In the genomic region with DNA sequence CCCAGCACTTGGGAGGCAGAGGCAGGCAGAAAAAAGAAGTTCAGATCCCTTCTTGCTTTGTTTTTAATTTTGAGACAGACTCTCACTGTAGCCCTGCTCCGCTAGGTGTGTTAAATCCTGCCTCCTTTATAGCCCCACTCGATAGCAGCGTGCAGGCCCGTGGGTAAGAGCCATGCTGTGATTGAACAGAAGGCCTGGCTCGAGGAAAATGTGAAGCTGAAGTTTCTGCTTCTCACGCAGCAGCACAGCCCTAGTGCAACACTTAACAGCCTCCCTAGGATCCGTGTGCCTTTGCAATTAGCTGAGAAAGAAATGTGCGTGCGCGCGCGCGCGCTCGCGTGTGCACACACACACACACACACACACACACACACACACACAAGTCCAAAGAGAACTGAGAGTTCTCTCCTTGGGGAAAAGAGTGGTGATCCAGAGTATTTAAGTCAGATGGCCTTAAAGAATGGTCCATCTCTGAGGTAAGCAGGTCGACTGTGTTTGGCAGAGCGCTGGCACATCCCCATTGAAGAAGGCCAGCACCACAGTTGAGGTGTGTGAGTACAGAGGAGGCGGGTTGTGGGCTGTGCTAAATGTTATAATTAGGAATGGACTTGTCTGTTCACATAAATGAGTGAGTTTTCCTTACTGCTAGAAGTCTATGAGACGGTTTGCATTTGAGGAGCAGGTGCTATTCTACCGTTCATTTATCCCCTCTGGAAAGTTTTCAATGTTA, we compare ENCODE assay signal across 27 mouse cellular contexts. TPM values are rescaled to one million over a fixed set of nuclear protein-coding genes. Genes with fewer than 3 reads are reported as not detected.
DNase-seq lines count a peak whose midpoint lies in the region; ATAC-seq lines count a peak whose summit lies in the region.
"Had no signal": no experiment of that assay in that cellular context is flagged by ENCODE, and none has a peak within 500 bp of the region (broad histone marks: within the 10 kb centered on the region; RNA-seq: fewer than 3 reads in every experiment).

No protein-coding gene starts in this region.

- no peak for ATAC-seq in forebrain, embryonic 15.5 days (replicated peaks)
- ATAC-seq in forebrain, embryonic 11.5 days (replicated peaks; ENCODE audit: low FRiP score): no peak
- ATAC-seq in hindbrain, embryonic 15.5 days (ENCODE audit: low FRiP score, low read depth): no peak
- ATAC-seq in hindbrain, embryonic 11.5 days (ENCODE audit: low FRiP score): no peak
- no peak for ATAC-seq in kidney, embryonic 14.5 days (ENCODE audit: low FRiP score, low TSS enrichment)
- ATAC-seq: activated CD4-positive, CD25-positive, alpha-beta regulatory T cell, adult 4 months had no signal

- peak overlapping the region; percentile 34; the same call in 1 of the 2 replicates for H3K27ac ChIP-seq in forebrain, embryonic 15.5 days (replicated peaks)
- H3K27ac ChIP-seq in forebrain, embryonic 11.5 days (ENCODE audit: low read depth, low read length): no peak overlapping the region
- 0 out of 2 replicates have a peak overlapping the region, but pooled peaks have one; percentile 5 for H3K27ac ChIP-seq in hindbrain, embryonic 15.5 days (replicated peaks)
- no peak overlapping the region for H3K27ac ChIP-seq in hindbrain, embryonic 11.5 days (ENCODE audit: low read depth, low read length)
- no peak overlapping the region for H3K27ac ChIP-seq in kidney, embryonic 14.5 days (ENCODE audit: low read depth, low read length)
- H3K27ac ChIP-seq: hindbrain, embryonic 14.5 days; kidney, postnatal 0 days; limb, embryonic 13.5 days; lung, embryonic 15.5 days; midbrain, embryonic 12.5 days; stomach, postnatal 0 days had no signal

- H3K4me1 ChIP-seq in forebrain, embryonic 15.5 days: peaks cover 22% of the 10 kb centered on the region
- no peaks in the 10 kb centered on the region; the same call in 1 of the 2 replicates for H3K4me1 ChIP-seq in forebrain, embryonic 11.5 days (replicated peaks; ENCODE audit: control insufficient read depth, insufficient read depth, low read length)
- peaks cover 19% of the 10 kb centered on the region for H3K4me1 ChIP-seq in hindbrain, embryonic 15.5 days (replicated peaks)
- H3K4me1 ChIP-seq in hindbrain, embryonic 11.5 days (replicated peaks; ENCODE audit: control insufficient read depth, insufficient read depth, low read length): peaks cover 10% of the 10 kb centered on the region; the same call in 1 of the 2 replicates
- H3K4me1 ChIP-seq in kidney, embryonic 14.5 days (ENCODE audit: control insufficient read depth, insufficient read depth, low read length): peaks cover 7% of the 10 kb centered on the region; the same call in 1 of the 2 replicates

- H3K4me2 ChIP-seq in forebrain, embryonic 15.5 days (replicated peaks): no peak overlapping the region
- H3K4me2 ChIP-seq in forebrain, embryonic 11.5 days (ENCODE audit: low read depth, low read length, severe bottlenecking): no peak overlapping the region
- H3K4me2 ChIP-seq in hindbrain, embryonic 15.5 days: no peak overlapping the region
- H3K4me2 ChIP-seq in hindbrain, embryonic 11.5 days (replicated peaks; ENCODE audit: low read depth, low read length): no peak overlapping the region
- no peak overlapping the region for H3K4me2 ChIP-seq in kidney, embryonic 14.5 days (replicated peaks; ENCODE audit: low read depth, low read length)
- H3K4me2 ChIP-seq: heart, embryonic 11.5 days; hindbrain, embryonic 14.5 days; limb, embryonic 13.5 days; liver, embryonic 11.5 days; lung, embryonic 15.5 days; midbrain, embryonic 12.5 days had no signal

- H3K27me3 ChIP-seq in forebrain, embryonic 15.5 days: no peaks in the 10 kb centered on the region
- no peaks in the 10 kb centered on the region for H3K27me3 ChIP-seq in forebrain, embryonic 11.5 days (ENCODE audit: control insufficient read depth, insufficient read depth, low read length)
- no peaks in the 10 kb centered on the region for H3K27me3 ChIP-seq in hindbrain, embryonic 15.5 days
- H3K27me3 ChIP-seq in hindbrain, embryonic 11.5 days (ENCODE audit: control insufficient read depth, insufficient read depth, low read length): no peaks in the 10 kb centered on the region
- H3K27me3 ChIP-seq in kidney, embryonic 14.5 days (ENCODE audit: control insufficient read depth, insufficient read depth, low read length): no peaks in the 10 kb centered on the region
- H3K27me3 ChIP-seq: limb, embryonic 13.5 days; lung, embryonic 15.5 days; midbrain, embryonic 12.5 days had no signal

- DNase-seq in forebrain, embryonic 11.5 days (ENCODE audit: low spot score): no peak
- DNase-seq in hindbrain, embryonic 11.5 days (ENCODE audit: low spot score): no peak
- DNase-seq in right cerebral cortex, adult 18-20 months: peak; percentile 50
- DNase-seq in right cerebral cortex, postnatal 4 days: no peak
- DNase-seq: adrenal gland, adult 2 months; adrenal gland, postnatal 36 days; B cell, adult 2 months; cerebellum, adult 11 months; cerebellum, adult 9-11 months; heart, postnatal 36 days; kidney, adult 18-20 months; kidney, postnatal 4 days; thymus, adult 18-20 months; thymus, postnatal 25 days had no signal

- H3K9me3 ChIP-seq in forebrain, embryonic 15.5 days: no peaks in the 10 kb centered on the region
- no peaks in the 10 kb centered on the region for H3K9me3 ChIP-seq in forebrain, embryonic 11.5 days (ENCODE audit: control insufficient read depth, low read length)
- H3K9me3 ChIP-seq in hindbrain, embryonic 15.5 days: no peaks in the 10 kb centered on the region
- H3K9me3 ChIP-seq in hindbrain, embryonic 11.5 days (ENCODE audit: control insufficient read depth, low read length): no peaks in the 10 kb centered on the region
- H3K9me3 ChIP-seq in kidney, embryonic 14.5 days (ENCODE audit: control insufficient read depth, low read length): no peaks in the 10 kb centered on the region
- H3K9me3 ChIP-seq: limb, embryonic 13.5 days; lung, embryonic 15.5 days; midbrain, embryonic 12.5 days had no signal

- 77% methylated on average over 21 of the region's 21 CpGs for WGBS in forebrain, embryonic 15.5 days
- WGBS in forebrain, embryonic 11.5 days: 89% methylated on average over 21 of the region's 21 CpGs
- 88% methylated on average over 21 of the region's 21 CpGs for WGBS in hindbrain, embryonic 15.5 days
- WGBS in hindbrain, embryonic 11.5 days: 93% methylated on average over 21 of the region's 21 CpGs
- WGBS in kidney, embryonic 14.5 days: 92% methylated on average over 21 of the region's 21 CpGs

- H3K9ac ChIP-seq in forebrain, embryonic 15.5 days (replicated peaks): peak overlapping the region; percentile 24; the same call in 1 of the 2 replicates
- no peak overlapping the region for H3K9ac ChIP-seq in forebrain, embryonic 11.5 days (ENCODE audit: low read length)
- H3K9ac ChIP-seq in hindbrain, embryonic 15.5 days: no peak overlapping the region
- no peak overlapping the region for H3K9ac ChIP-seq in hindbrain, embryonic 11.5 days (ENCODE audit: low read depth, low read length)
- H3K9ac ChIP-seq in kidney, embryonic 14.5 days (ENCODE audit: low read depth, low read length): no peak overlapping the region
- H3K9ac ChIP-seq: hindbrain, embryonic 14.5 days; limb, embryonic 13.5 days; lung, embryonic 15.5 days; midbrain, embryonic 12.5 days had no signal

- no peak overlapping the region for H3K4me3 ChIP-seq in forebrain, embryonic 15.5 days
- H3K4me3 ChIP-seq in forebrain, embryonic 11.5 days (ENCODE audit: low read depth, low read length): no peak overlapping the region
- no peak overlapping the region for H3K4me3 ChIP-seq in hindbrain, embryonic 15.5 days
- H3K4me3 ChIP-seq in hindbrain, embryonic 11.5 days (ENCODE audit: low read depth, low read length): no peak overlapping the region
- H3K4me3 ChIP-seq in kidney, embryonic 14.5 days (ENCODE audit: low read length): no peak overlapping the region
- H3K4me3 ChIP-seq: erythroblast, embryonic 14.5 days; limb, embryonic 13.5 days; lung, embryonic 15.5 days; midbrain, embryonic 12.5 days had no signal

- H3K36me3 ChIP-seq in forebrain, embryonic 15.5 days: 0 out of 2 replicates have a peak, but pooled peaks cover 3% of the 10 kb centered on the region
- H3K36me3 ChIP-seq in forebrain, embryonic 11.5 days (ENCODE audit: control insufficient read depth, insufficient read depth, low read length): no peaks in the 10 kb centered on the region
- H3K36me3 ChIP-seq in hindbrain, embryonic 15.5 days: 0 out of 2 replicates have a peak, but pooled peaks cover 4% of the 10 kb centered on the region
- no peaks in the 10 kb centered on the region for H3K36me3 ChIP-seq in hindbrain, embryonic 11.5 days (ENCODE audit: control insufficient read depth, insufficient read depth, low read length)
- H3K36me3 ChIP-seq in kidney, embryonic 14.5 days (ENCODE audit: control insufficient read depth, insufficient read depth, low read length): peaks cover 2% of the 10 kb centered on the region; the same call in 1 of the 2 replicates

RNA-seq across cellular contexts. Expression of a gene that starts 24.3 kb away (rescaled TPM):
- 31.6 and 32.7 TPM in 2 replicates for polyA plus RNA-seq in forebrain, embryonic 15.5 days (2015; fragmentation: Nextera tagmentation; extraction: Ambion mirVana)
- 57.6 and 63.1 TPM in 2 replicates for polyA plus RNA-seq in forebrain, embryonic 11.5 days (2014; fragmentation: Nextera tagmentation; extraction: Ambion mirVana)
- polyA plus RNA-seq in hindbrain, embryonic 15.5 days (2015; fragmentation: Nextera tagmentation; extraction: Ambion mirVana): 38.1 and 40.3 TPM in 2 replicates
- 50.8 and 55.1 TPM in 2 replicates for polyA plus RNA-seq in hindbrain, embryonic 11.5 days (2014; fragmentation: Nextera tagmentation; extraction: Ambion mirVana)
- polyA plus RNA-seq in kidney, embryonic 14.5 days (2014; fragmentation: Nextera tagmentation; extraction: Ambion mirVana): 43.8 and 63.4 TPM in 2 replicates

Comparison
In these comparisons a context has a peak if more than half of its experiments do, and no peak if none do; other contexts are left out.
1. H3K27ac ChIP-seq: peak in forebrain, embryonic 15.5 days (single experiment) and hindbrain, embryonic 15.5 days (single experiment); none in forebrain, embryonic 11.5 days (single experiment), hindbrain, embryonic 11.5 days (single experiment) and kidney, embryonic 14.5 days (single experiment).